Mouse (Mus musculus) heart, postnatal 25 days (tissue): ENCODE results near the gene Egr4. TPM values are rescaled to one million over a fixed set of nuclear protein-coding genes. Genes with fewer than 3 reads are reported as not detected.

Source experiments
- total RNA-seq, 2 experiments: library from RNA; stranded (reverse); gene quantifications; 2 replicates each; pipeline ENCODE4 v1.2.3; 2021

Gene Egr4
- total RNA-seq, 2 experiments from 2014 or later: not detected

Other genes with a start within 250 kb of the Egr4 start
- 1 to 10 TPM; 4.6 to 4.8 TPM for gene Sfxn5, start 180.2 kb downstream of the Egr4 start, total RNA-seq
- gene Rab11fip5, start 139.0 kb downstream of the Egr4 start, total RNA-seq: 10 to 100 TPM; 59.9 to 68.6 TPM
- not detected for gene Noto, start 89.7 kb downstream of the Egr4 start, total RNA-seq
- gene Smyd5, start 81.6 kb downstream of the Egr4 start, total RNA-seq: 1 to 10 TPM; 6.5 to 8.7 TPM
- 100 to 1,000 TPM; 133 to 151 TPM for gene Cct7, start 62.1 kb downstream of the Egr4 start, total RNA-seq
- 10 to 100 TPM; 10.2 to 13.8 TPM for gene Pradc1, start 61.6 kb downstream of the Egr4 start, total RNA-seq
- not detected for gene Fbxo41, start 10.6 kb downstream of the Egr4 start, total RNA-seq
- gene Alms1, start 73.9 kb upstream of the Egr4 start, total RNA-seq: 1 to 10 TPM; 2.1 to 2.2 TPM
- gene Nat8f7, start 199.6 kb upstream of the Egr4 start, total RNA-seq: not detected